Mouse (Mus musculus): ENCODE results near the gene Kctd2. TPM values are rescaled to one million over a fixed set of nuclear protein-coding genes. Genes with fewer than 3 reads are reported as not detected.

Gene Kctd2
- polyA plus RNA-seq, 1 experiment from 2014 or later, result 25.3 TPM

GRCm38 (mm10) chr11:115400630-115401391, 19.1 kb upstream of the Kctd2 start:
- no peak overlapping the region for H3K4me3 ChIP-seq (replicated peaks)
- H3K4me2 ChIP-seq, result no peak overlapping the region
- no peaks in the 10 kb centered on the region for H3K9me3 ChIP-seq
- no peak overlapping the region for H3K9ac ChIP-seq (replicated peaks)
- H3K27me3 ChIP-seq, result no peaks in the 10 kb centered on the region
- H3K4me1 ChIP-seq (replicated peaks), result peaks cover 12% of the 10 kb centered on the region
- H3K36me3 ChIP-seq, result peaks cover 11% of the 10 kb centered on the region
- no peak overlapping the region for H3K27ac ChIP-seq
- ATAC-seq (ENCODE audit: insufficient number of reproducible peaks, insufficient read depth, low FRiP score, low TSS enrichment, low read depth), result no peak
- 59% methylated on average over 11 of the region's 11 CpGs for WGBS

- 3% methylated on average over 50 of the region's 50 CpGs for WGBS
- peaks cover 12% of the 10 kb centered on the region for H3K4me1 ChIP-seq (replicated peaks)
Measured at GRCm38 (mm10) chr11:115403338-115404124, 16.4 kb upstream of the Kctd2 start, which contains the start of gene Mrpl58. Gene Mrpl58 (plus strand): TSS chr11:115403752.

GRCm38 (mm10) chr11:115405723-115406122, 14.2 kb upstream of the Kctd2 start:
- Histone ChIP-seq H3K9ac (replicated peaks) (no peak overlapping the region), H3K27me3 (no peaks in the 10 kb centered on the region), H3K4me3 (replicated peaks) (no peak overlapping the region), H3K4me2 (no peak overlapping the region), H3K27ac (no peak overlapping the region), H3K9me3 (no peaks in the 10 kb centered on the region), H3K4me1 (replicated peaks) (peaks cover 14% of the 10 kb centered on the region), H3K36me3 (peaks cover 54% of the 10 kb centered on the region)
- WGBS, result 96% methylated on average over 6 of the region's 6 CpGs
- ATAC-seq (ENCODE audit: insufficient number of reproducible peaks, insufficient read depth, low FRiP score, low TSS enrichment, low read depth), result no peak

More at GRCm38 (mm10) chr11:115403338-115404124, 16.4 kb upstream of the Kctd2 start, which contains the start of gene Mrpl58:
- Histone ChIP-seq H3K9ac (replicated peaks) (peak within 1 kb of the TSS; percentile 89), H3K27ac (peak within 1 kb of the TSS; percentile 94), H3K27me3 (no peaks in the 10 kb centered on the region), H3K36me3 (peaks cover 32% of the 10 kb centered on the region), H3K4me3 (replicated peaks) (peak within 1 kb of the TSS; percentile 84), H3K9me3 (no peaks in the 10 kb centered on the region), H3K4me2 (peak within 1 kb of the TSS; percentile 83)
- ATAC-seq (ENCODE audit: insufficient number of reproducible peaks, insufficient read depth, low FRiP score, low TSS enrichment, low read depth), result peak; percentile 82

GRCm38 (mm10) chr11:115406858-115407401, 13.0 kb upstream of the Kctd2 start:
- 96% methylated on average over 17 of the region's 17 CpGs for WGBS
- Histone ChIP-seq H3K4me2 (no peak overlapping the region), H3K9ac (replicated peaks) (no peak overlapping the region), H3K36me3 (peaks cover 63% of the 10 kb centered on the region), H3K27me3 (no peaks in the 10 kb centered on the region), H3K27ac (no peak overlapping the region), H3K9me3 (no peaks in the 10 kb centered on the region), H3K4me3 (replicated peaks) (no peak overlapping the region), H3K4me1 (replicated peaks) (peaks cover 26% of the 10 kb centered on the region)
- no peak for ATAC-seq (ENCODE audit: insufficient number of reproducible peaks, insufficient read depth, low FRiP score, low TSS enrichment, low read depth)

GRCm38 (mm10) chr11:115408266-115408920, 11.5 kb upstream of the Kctd2 start:
- Histone ChIP-seq H3K9me3 (no peaks in the 10 kb centered on the region), H3K4me1 (replicated peaks) (peaks cover 27% of the 10 kb centered on the region), H3K9ac (replicated peaks) (no peak overlapping the region), H3K27ac (no peak overlapping the region), H3K36me3 (peaks cover 63% of the 10 kb centered on the region), H3K4me2 (no peak overlapping the region), H3K27me3 (no peaks in the 10 kb centered on the region), H3K4me3 (replicated peaks) (no peak overlapping the region)
- WGBS, result 82% methylated on average over 6 of the region's 6 CpGs
- ATAC-seq (ENCODE audit: insufficient number of reproducible peaks, insufficient read depth, low FRiP score, low TSS enrichment, low read depth), result no peak

GRCm38 (mm10) chr11:115409556-115409955, 10.4 kb upstream of the Kctd2 start:
- Histone ChIP-seq H3K4me3 (replicated peaks) (no peak overlapping the region), H3K9me3 (no peaks in the 10 kb centered on the region), H3K4me2 (no peak overlapping the region), H3K27me3 (no peaks in the 10 kb centered on the region), H3K36me3 (peaks cover 63% of the 10 kb centered on the region), H3K9ac (replicated peaks) (no peak overlapping the region), H3K4me1 (replicated peaks) (peaks cover 28% of the 10 kb centered on the region), H3K27ac (no peak overlapping the region)
- ATAC-seq (ENCODE audit: insufficient number of reproducible peaks, insufficient read depth, low FRiP score, low TSS enrichment, low read depth), result no peak
- WGBS, result 82% methylated on average over 7 of the region's 7 CpGs

GRCm38 (mm10) chr11:115420336-115421190, 635 bp downstream of the Kctd2 start:
- Histone ChIP-seq H3K4me1 (replicated peaks) (peaks cover 33% of the 10 kb centered on the region), H3K27ac (peak overlapping the region; percentile 91), H3K36me3 (peaks cover 51% of the 10 kb centered on the region), H3K9ac (replicated peaks) (peak overlapping the region; percentile 98), H3K4me2 (peak overlapping the region; percentile 98), H3K4me3 (replicated peaks) (peak overlapping the region; percentile 95), H3K9me3 (no peaks in the 10 kb centered on the region), H3K27me3 (no peaks in the 10 kb centered on the region)
- peak; percentile 43 for ATAC-seq (ENCODE audit: insufficient number of reproducible peaks, insufficient read depth, low FRiP score, low TSS enrichment, low read depth)
- 2% methylated on average over 42 of the region's 45 CpGs for WGBS

GRCm38 (mm10) chr11:115421328-115421727, 1.4 kb downstream of the Kctd2 start:
- Histone ChIP-seq H3K27me3 (no peaks in the 10 kb centered on the region), H3K27ac (0 out of 2 replicates have a peak overlapping the region, but pooled peaks have one; percentile 91), H3K4me1 (replicated peaks) (peaks cover 33% of the 10 kb centered on the region), H3K9ac (replicated peaks) (peak overlapping the region; percentile 98), H3K9me3 (no peaks in the 10 kb centered on the region), H3K36me3 (peaks cover 51% of the 10 kb centered on the region), H3K4me3 (replicated peaks) (peak overlapping the region; percentile 95), H3K4me2 (peak overlapping the region; percentile 98)
- WGBS, result 51% methylated on average over 1 of the region's 1 CpGs
- no peak for ATAC-seq (ENCODE audit: insufficient number of reproducible peaks, insufficient read depth, low FRiP score, low TSS enrichment, low read depth)

- no peak for ATAC-seq (ENCODE audit: insufficient number of reproducible peaks, insufficient read depth, low FRiP score, low TSS enrichment, low read depth)
- Histone ChIP-seq H3K9ac (replicated peaks) (peak overlapping the region; percentile 19; the same call in 1 of the 2 replicates), H3K4me1 (replicated peaks) (peaks cover 33% of the 10 kb centered on the region), H3K9me3 (no peaks in the 10 kb centered on the region), H3K27ac (no peak overlapping the region), H3K4me2 (no peak overlapping the region), H3K36me3 (peaks cover 51% of the 10 kb centered on the region), H3K27me3 (no peaks in the 10 kb centered on the region), H3K4me3 (replicated peaks) (no peak overlapping the region)
- 86% methylated on average over 16 of the region's 16 CpGs for WGBS
Measured at GRCm38 (mm10) chr11:115421972-115422371, 2.0 kb downstream of the Kctd2 start.

- peaks cover 46% of the 10 kb centered on the region for H3K36me3 ChIP-seq
- H3K4me1 ChIP-seq (replicated peaks), result peaks cover 41% of the 10 kb centered on the region
- WGBS, result 85% methylated on average over 3 of the region's 3 CpGs
- H3K9ac ChIP-seq (replicated peaks), result no peak overlapping the region
- H3K9me3 ChIP-seq, result no peaks in the 10 kb centered on the region
- no peak overlapping the region for H3K4me3 ChIP-seq (replicated peaks)
- H3K27ac ChIP-seq, result no peak overlapping the region
- no peaks in the 10 kb centered on the region for H3K27me3 ChIP-seq
- no peak overlapping the region for H3K4me2 ChIP-seq
- ATAC-seq (ENCODE audit: insufficient number of reproducible peaks, insufficient read depth, low FRiP score, low TSS enrichment, low read depth), result no peak
Measured at GRCm38 (mm10) chr11:115423091-115423490, 3.2 kb downstream of the Kctd2 start.

Data from limb, embryonic 12.5 days (tissue).